Mouse (Mus musculus): ENCODE measurements at regions not wholly inside any gene's neighbourhood (a gene's known extent, or its start where the extent isn't known, plus 50 kb on each side); places are given as distances from the start of the nearest gene placed in this dataset.

DNA sequence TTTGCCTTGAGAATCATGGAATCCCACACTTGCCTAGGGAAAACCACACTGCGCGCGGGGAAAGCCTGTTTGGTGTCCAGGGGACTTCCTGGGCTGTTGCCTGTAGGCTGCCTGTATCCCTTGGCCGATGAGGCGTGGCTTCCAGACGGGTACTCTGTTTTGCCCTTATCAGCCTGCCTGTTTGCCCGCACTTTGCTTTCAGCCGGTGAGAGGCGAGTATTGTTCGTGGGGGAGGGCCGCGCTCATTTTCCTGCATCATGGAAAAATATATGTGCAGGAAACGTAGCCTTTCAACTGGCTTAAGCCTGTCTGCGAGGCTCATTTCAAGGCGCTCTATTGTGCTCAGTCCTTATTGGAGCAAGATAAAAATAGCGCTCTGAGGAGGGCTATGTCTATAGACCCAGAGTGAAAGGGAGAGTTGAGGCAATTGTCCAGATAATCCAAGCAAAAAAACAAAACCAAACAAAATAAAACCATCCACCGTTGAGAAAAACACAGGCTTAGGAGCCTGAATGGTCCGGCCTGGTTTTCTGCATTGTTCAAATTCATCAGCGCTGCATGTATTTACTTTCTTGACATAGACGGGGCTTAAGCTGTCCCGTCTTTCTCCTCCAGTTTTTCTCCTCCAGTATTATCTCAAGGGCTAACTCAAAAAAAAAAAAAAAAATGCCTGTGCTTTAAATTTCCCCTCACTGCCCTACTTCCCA is 67.9 kb downstream of the Klf5 start:
- H3K9me3 ChIP-seq (replicated peaks), result no peaks in the 10 kb centered on the region
- no peaks in the 10 kb centered on the region for H3K36me3 ChIP-seq (ENCODE audit: poor library complexity, severe bottlenecking)
- WGBS, result 9% methylated on average over 21 of the region's 21 CpGs
- H3K27me3 ChIP-seq, result 0 out of 2 replicates have a peak, but pooled peaks cover 2% of the 10 kb centered on the region
- peak; percentile 92 for ATAC-seq
- no peak overlapping the region for H3K27ac ChIP-seq
- H3K4me3 ChIP-seq, result peak overlapping the region; percentile 28
- peak overlapping the region; percentile 55 for H3K4me2 ChIP-seq
- peaks cover 10% of the 10 kb centered on the region; the same call in 1 of the 2 replicates for H3K4me1 ChIP-seq
- 0 out of 2 replicates have a peak overlapping the region, but pooled peaks have one; percentile 35 for H3K9ac ChIP-seq

DNA sequence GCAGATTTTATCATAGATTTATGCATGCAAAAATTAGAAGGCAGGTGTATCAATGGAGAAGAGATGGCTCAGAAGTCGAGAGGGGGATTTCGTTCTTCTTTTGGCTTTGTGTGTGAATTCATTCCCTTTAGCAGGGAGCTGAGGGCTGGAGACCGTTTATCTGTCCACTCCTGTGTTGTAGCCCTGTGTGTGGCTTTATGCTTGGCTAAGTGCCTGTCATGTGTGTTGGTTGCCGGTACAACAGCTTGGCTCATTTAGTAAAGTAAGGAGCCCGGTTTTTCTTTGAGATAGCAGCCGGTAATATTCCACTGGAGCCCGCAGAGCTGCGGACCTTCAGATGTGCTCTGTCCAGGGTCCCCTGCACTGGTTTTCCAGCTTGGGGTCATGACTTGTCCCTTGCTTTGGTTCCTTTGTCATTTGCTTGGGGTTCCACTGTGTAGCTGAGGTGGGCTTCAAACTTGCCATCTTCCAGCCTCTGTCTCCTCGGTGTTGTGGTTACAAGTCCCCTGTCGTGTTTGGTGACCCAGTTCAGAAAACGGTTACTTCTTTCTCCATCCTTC is 68.6 kb downstream of the Klf5 start:
- no peaks in the 10 kb centered on the region for H3K9me3 ChIP-seq (replicated peaks)
- no peak overlapping the region for H3K4me3 ChIP-seq
- peak; percentile 67 for ATAC-seq
- H3K36me3 ChIP-seq (ENCODE audit: poor library complexity, severe bottlenecking), result no peaks in the 10 kb centered on the region
- H3K4me2 ChIP-seq, result peak overlapping the region; percentile 55
- no peak overlapping the region for H3K9ac ChIP-seq
- WGBS, result 30% methylated on average over 11 of the region's 11 CpGs
- H3K27ac ChIP-seq, result no peak overlapping the region
- H3K4me1 ChIP-seq, result peaks cover 10% of the 10 kb centered on the region; the same call in 1 of the 2 replicates
- 0 out of 2 replicates have a peak, but pooled peaks cover 2% of the 10 kb centered on the region for H3K27me3 ChIP-seq

DNA sequence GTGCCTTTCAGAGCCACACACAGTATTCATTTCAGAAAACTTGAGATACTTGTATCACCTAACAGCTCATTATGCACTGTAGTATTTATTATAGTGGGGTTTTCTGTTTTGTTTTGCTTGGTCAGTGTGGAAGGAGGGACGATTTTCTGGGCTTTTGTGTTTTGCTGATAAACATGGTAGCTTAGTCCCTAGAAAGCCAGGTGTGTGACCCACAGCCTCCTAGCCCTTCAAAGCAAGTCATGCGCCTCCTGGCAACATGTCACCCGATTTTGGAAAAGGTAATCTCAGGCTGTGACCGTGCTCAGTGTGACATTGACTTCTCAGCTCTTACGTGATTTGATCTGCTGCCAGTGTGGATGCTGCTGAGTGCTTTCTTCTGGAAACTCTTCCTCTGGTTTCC is 70.9 kb downstream of the Klf5 start:
- Histone ChIP-seq H3K27ac (no peak overlapping the region), H3K9ac (no peak overlapping the region), H3K4me2 (no peak overlapping the region), H3K4me3 (no peak overlapping the region), H3K36me3 (ENCODE audit: poor library complexity, severe bottlenecking) (no peaks in the 10 kb centered on the region), H3K9me3 (replicated peaks) (no peaks in the 10 kb centered on the region), H3K27me3 (0 out of 2 replicates have a peak, but pooled peaks cover 2% of the 10 kb centered on the region), H3K4me1 (peaks cover 10% of the 10 kb centered on the region; the same call in 1 of the 2 replicates)
- 90% methylated on average over 5 of the region's 5 CpGs for WGBS
- ATAC-seq, result no peak

DNA sequence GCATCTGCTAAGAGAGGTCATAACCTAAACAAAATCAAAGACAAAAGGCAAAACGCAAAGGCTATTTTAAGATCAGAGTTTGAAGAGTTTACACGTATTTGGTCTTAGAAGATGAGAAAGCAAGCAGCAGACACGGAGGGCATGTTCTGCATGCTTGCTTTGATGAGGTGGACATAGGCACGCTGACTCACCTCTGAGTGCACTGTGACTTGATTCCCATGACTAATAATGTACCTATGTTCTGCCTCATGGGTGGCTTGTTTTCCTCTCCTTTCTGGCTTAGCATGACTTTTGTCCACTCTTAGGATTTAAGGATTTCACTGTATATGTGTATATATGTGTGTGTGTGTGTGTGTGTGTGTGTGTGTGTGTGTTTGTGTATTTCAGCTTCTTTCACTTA is 75.2 kb downstream of the Klf5 start:
- Histone ChIP-seq H3K27ac (no peak overlapping the region), H3K4me3 (no peak overlapping the region), H3K27me3 (no peaks in the 10 kb centered on the region), H3K9me3 (replicated peaks) (no peaks in the 10 kb centered on the region), H3K9ac (no peak overlapping the region), H3K4me1 (no peaks in the 10 kb centered on the region), H3K4me2 (no peak overlapping the region), H3K36me3 (ENCODE audit: poor library complexity, severe bottlenecking) (no peaks in the 10 kb centered on the region)
- no peak for ATAC-seq
- WGBS, result 91% methylated on average over 4 of the region's 4 CpGs

DNA sequence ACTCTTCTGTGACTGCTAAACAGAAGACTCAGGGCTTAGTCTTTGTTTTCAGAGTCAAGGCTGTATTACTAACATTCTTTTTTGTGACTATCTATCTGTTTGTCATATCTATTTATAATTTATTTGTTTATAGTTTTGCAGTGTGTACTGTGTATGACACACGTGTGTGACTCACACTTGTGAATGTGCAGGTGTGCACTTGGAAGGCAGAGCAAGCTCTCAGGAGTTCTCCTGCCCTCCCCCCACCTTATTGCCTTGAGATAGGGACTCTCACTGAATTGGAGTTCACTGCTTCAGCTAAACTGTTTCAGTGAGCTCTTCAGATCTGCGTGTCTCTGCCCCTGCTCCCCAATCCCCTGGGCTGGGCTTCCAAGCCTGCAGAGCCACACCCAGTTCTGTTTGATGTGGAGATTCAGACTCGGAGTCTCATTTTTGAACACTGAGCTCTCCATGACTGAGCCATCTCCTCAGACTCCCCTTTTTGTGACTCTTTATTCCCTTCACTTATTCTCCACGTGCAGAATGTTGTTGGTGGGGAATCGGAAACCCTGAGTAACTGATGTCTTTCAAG is 76.6 kb downstream of the Klf5 start:
- H3K4me1 ChIP-seq, result no peaks in the 10 kb centered on the region
- no peak overlapping the region for H3K9ac ChIP-seq
- no peaks in the 10 kb centered on the region for H3K27me3 ChIP-seq
- H3K36me3 ChIP-seq (ENCODE audit: poor library complexity, severe bottlenecking), result no peaks in the 10 kb centered on the region
- H3K4me2 ChIP-seq, result no peak overlapping the region
- H3K4me3 ChIP-seq, result no peak overlapping the region
- WGBS, result 59% methylated on average over 5 of the region's 5 CpGs
- no peak overlapping the region for H3K27ac ChIP-seq
- no peaks in the 10 kb centered on the region for H3K9me3 ChIP-seq (replicated peaks)
- ATAC-seq, result no peak

DNA sequence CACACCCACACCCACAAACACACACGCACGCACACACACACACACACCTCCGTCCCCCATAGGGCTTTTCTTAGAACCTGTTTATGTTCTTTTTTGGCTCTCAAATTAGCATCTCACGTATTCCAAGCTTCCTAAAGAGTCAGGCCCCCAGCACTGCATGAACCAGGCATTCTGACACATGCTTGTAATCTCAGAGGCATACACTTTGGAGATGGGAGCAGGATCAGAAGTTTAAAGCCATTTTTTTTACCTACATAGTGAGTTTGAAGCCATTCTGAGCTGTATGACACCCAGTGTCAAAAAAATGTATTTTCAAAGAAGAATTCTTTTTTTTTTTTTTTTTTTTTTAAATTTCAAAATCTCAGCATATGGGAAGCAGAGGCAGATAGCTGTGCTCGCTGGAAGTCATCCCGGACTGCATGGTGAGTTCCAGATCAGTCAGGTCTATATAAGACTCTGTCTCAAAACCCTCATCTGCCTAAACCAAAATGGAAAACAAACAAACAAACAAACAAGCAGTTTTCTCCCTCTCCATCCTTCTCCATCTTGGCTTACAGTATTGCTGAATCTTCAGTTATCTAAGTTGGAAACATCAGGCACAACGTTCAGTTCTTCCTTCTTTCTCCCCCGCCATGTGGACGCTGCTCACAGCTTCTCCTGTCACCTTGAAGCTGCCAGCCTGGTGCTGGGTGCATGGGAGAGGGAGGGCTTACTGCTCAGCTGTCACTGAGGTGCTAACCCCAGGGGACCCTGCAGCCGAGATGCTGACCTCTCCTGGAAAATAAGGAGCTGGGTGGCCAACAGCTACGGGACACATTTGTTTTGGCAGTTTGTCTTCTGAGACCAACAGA is 78.4 kb downstream of the Klf5 start:
- Histone ChIP-seq H3K9me3 (replicated peaks) (no peaks in the 10 kb centered on the region), H3K4me1 (no peaks in the 10 kb centered on the region), H3K27me3 (no peaks in the 10 kb centered on the region), H3K36me3 (ENCODE audit: poor library complexity, severe bottlenecking) (no peaks in the 10 kb centered on the region), H3K4me3 (no peak overlapping the region), H3K27ac (no peak overlapping the region), H3K9ac (no peak overlapping the region), H3K4me2 (no peak overlapping the region)
- ATAC-seq, result no peak
- WGBS, result 86% methylated on average over 11 of the region's 11 CpGs

DNA sequence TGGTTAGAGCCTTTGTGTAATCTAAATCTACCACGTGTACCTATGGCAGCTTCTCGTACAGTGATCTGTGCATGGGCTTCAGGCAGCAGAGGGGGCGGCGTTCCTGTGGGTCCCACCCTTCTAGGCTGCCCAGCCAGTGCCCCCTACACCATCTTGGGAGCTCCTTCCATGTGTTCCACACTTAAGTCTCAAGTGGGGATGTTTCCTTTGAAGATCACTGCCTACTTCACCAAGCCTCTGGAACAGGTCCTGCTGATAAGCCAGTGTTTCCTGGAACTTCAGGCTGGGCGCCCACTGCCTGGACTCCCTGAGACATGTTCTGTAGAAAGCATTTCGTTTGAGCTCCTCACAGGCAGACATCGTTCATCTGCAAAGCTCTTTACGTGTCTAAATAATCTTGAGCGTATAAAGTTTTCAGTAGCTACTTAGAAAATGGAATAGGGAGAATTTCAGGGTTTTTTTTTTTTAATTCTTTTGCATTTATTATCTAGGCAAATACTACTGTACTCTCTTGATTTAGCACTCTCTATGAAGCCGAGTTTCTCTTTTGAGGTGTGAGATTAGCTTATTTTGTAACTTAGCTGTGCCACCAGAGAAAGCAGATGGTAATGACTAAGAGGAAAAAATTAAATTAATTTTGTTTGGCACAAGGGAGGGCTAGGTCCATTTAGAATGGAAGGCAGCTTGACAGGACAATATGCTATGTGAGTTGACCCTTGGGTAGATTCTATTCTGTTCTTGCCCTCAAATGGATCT is 82.9 kb downstream of the Klf5 start:
- H3K27me3 ChIP-seq, result no peaks in the 10 kb centered on the region
- WGBS, result 92% methylated on average over 10 of the region's 10 CpGs
- no peaks in the 10 kb centered on the region for H3K36me3 ChIP-seq (ENCODE audit: poor library complexity, severe bottlenecking)
- no peak overlapping the region for H3K4me2 ChIP-seq
- H3K9ac ChIP-seq, result no peak overlapping the region
- no peak overlapping the region for H3K4me3 ChIP-seq
- H3K4me1 ChIP-seq, result no peaks in the 10 kb centered on the region
- no peaks in the 10 kb centered on the region for H3K9me3 ChIP-seq (replicated peaks)
- ATAC-seq, result no peak
- H3K27ac ChIP-seq, result no peak overlapping the region

DNA sequence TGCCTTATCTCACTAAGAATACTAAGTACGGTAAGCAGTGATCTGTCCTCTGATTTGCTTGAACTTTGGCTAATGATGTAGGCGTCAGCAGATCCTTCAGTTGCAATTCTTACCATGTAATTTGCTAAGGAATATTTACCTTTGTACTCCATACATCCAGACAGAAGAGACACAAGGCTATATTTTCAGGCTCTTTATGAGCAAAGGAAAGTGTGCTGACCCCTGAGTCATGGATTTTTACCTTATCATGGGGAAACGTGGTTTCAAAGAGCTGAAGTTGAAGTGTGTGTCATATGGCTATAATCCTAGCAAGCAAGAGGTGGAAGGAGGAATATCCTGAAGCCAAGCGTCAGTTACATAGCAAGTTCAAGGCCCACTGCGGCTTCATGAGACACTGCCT is 83.6 kb downstream of the Klf5 start:
- H3K27ac ChIP-seq, result no peak overlapping the region
- WGBS, result 83% methylated on average over 5 of the region's 5 CpGs
- ATAC-seq, result no peak

DNA sequence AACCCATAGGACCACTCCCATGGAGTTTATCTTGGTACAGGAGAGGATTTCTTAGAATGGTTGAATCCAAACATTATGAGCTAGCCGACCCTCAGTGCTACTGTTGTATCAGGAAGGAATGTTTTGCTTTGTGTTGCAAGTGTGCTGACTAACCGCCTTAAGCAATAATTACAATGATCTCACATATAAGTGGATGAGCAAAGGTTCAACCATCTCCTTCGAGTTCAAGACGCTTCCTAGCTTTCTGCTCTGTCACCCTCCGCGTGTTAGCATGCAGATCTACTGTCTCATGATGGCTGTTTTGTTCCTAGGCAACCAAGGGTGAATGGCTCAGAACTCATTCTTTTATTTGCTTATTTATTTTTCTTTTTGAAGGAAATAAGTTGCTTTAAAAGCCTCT is 84.7 kb downstream of the Klf5 start:
- no peak overlapping the region for H3K4me2 ChIP-seq
- no peak overlapping the region for H3K4me3 ChIP-seq
- H3K27ac ChIP-seq, result no peak overlapping the region
- WGBS, result 87% methylated on average over 6 of the region's 6 CpGs
- ATAC-seq, result no peak
- no peaks in the 10 kb centered on the region for H3K9me3 ChIP-seq (replicated peaks)
- H3K27me3 ChIP-seq, result no peaks in the 10 kb centered on the region
- H3K36me3 ChIP-seq (ENCODE audit: poor library complexity, severe bottlenecking), result no peaks in the 10 kb centered on the region
- H3K9ac ChIP-seq, result no peak overlapping the region
- H3K4me1 ChIP-seq, result no peaks in the 10 kb centered on the region

More for the DNA sequence above, 83.6 kb downstream of the Klf5 start:
- H3K27me3 ChIP-seq, result no peaks in the 10 kb centered on the region
- no peaks in the 10 kb centered on the region for H3K9me3 ChIP-seq (replicated peaks)
- no peak overlapping the region for H3K9ac ChIP-seq
- no peak overlapping the region for H3K4me3 ChIP-seq
- no peaks in the 10 kb centered on the region for H3K36me3 ChIP-seq (ENCODE audit: poor library complexity, severe bottlenecking)
- H3K4me2 ChIP-seq, result no peak overlapping the region
- no peaks in the 10 kb centered on the region for H3K4me1 ChIP-seq

DNA sequence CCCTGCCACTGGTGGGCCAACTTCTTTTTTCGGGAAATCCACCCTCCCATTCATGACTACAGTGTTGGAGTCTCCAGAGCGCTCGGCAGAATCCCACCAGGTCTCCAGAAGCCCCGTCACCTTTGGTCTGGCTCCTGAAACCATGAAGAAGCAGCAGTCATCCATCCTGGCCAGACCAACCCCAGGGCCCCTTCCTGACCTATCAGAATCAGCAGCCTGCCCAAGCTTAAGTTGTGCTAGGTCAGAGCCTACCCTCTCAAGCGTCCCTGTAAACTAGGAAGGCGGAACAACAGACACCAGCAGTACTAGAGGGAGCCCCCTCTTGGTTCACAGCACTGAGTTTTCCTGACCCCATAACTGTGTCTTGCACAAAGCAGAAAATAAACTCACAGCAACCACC is 89.1 kb downstream of the Klf5 start:
- Histone ChIP-seq H3K4me3 (no peak overlapping the region), H3K9me3 (replicated peaks) (no peaks in the 10 kb centered on the region), H3K27me3 (no peaks in the 10 kb centered on the region), H3K27ac (no peak overlapping the region), H3K4me1 (no peaks in the 10 kb centered on the region), H3K4me2 (no peak overlapping the region), H3K36me3 (ENCODE audit: poor library complexity, severe bottlenecking) (no peaks in the 10 kb centered on the region), H3K9ac (no peak overlapping the region)
- ATAC-seq, result no peak
- 96% methylated on average over 6 of the region's 6 CpGs for WGBS

DNA sequence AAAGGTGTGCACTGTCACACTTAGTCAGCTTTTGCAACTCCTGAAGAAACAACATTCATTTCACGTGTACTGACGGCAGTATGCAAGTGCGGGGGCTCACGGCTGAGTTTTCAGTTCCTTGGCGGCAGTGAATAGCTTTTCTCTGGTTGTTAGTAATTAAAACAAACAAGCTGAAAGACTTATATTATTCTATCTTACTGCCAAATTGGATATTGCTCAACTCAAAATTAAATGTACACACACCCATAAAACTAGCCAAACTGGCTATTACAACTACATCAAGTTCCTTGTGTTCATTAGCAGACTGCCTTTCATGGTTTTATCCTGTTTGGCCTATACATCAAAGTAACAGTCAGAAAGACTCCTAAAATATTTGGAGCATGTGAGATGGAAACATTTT is 90.8 kb downstream of the Klf5 start:
- no peaks in the 10 kb centered on the region for H3K36me3 ChIP-seq (ENCODE audit: poor library complexity, severe bottlenecking)
- no peak overlapping the region for H3K9ac ChIP-seq
- WGBS, result 84% methylated on average over 5 of the region's 5 CpGs
- no peaks in the 10 kb centered on the region for H3K4me1 ChIP-seq
- no peak for ATAC-seq
- no peak overlapping the region for H3K4me2 ChIP-seq
- no peak overlapping the region for H3K27ac ChIP-seq
- no peak overlapping the region for H3K4me3 ChIP-seq
- H3K9me3 ChIP-seq (replicated peaks), result no peaks in the 10 kb centered on the region
- H3K27me3 ChIP-seq, result no peaks in the 10 kb centered on the region
